Mouse (Mus musculus) forebrain, embryonic 13.5 days (tissue): Measurements from ENCODE around the gene Tfeb. TPM values are rescaled to one million over a fixed set of nuclear protein-coding genes. Genes with fewer than 3 reads are reported as not detected.

ENCODE experiments used
- ATAC-seq: fragments of 200-750 bp; cut with Nextera tagmentation; 2 replicates; pipeline ENCODE4 v1.8.0; 2017
- H3K27ac ChIP-seq: fragments of 300-500 bp; sonication (generic); 2 replicates; pipeline ENCODE4 v1.5.1; 2015; ENCODE audit warnings: inconsistent platforms, mild to moderate bottlenecking, moderate library complexity
- H3K27me3 ChIP-seq: fragments of 300-500 bp; sonication (generic); 2 replicates; pipeline ENCODE4 v1.6.1; 2015; ENCODE audit warnings: mild to moderate bottlenecking, inconsistent platforms
- H3K36me3 ChIP-seq: fragments of 300-500 bp; sonication (generic); 2 replicates; pipeline ENCODE4 v1.6.1; 2015; ENCODE audit warnings: mild to moderate bottlenecking, inconsistent platforms; ENCODE audit not compliant: poor library complexity, severe bottlenecking
- H3K4me1 ChIP-seq: fragments of 300-500 bp; sonication (generic); 2 replicates; pipeline ENCODE4 v1.6.1; 2015; ENCODE audit warnings: inconsistent platforms
- H3K4me2 ChIP-seq: fragments of 300-500 bp; sonication (generic); 2 replicates; pipeline ENCODE4 v1.6.1; 2015; ENCODE audit warnings: inconsistent platforms, mild to moderate bottlenecking, moderate library complexity
- H3K4me3 ChIP-seq: fragments of 300-500 bp; sonication (generic); 2 replicates; pipeline ENCODE4 v1.5.1; 2015; ENCODE audit warnings: mild to moderate bottlenecking, inconsistent platforms
- H3K9ac ChIP-seq: fragments of 300-500 bp; sonication (generic); 2 replicates; pipeline ENCODE4 v1.6.1; 2015; ENCODE audit warnings: mild to moderate bottlenecking, inconsistent platforms
- H3K9me3 ChIP-seq: fragments of 300-500 bp; sonication (generic); replicated peaks from 2 replicates; pipeline ENCODE4 v1.6.1; 2016; ENCODE audit warnings: inconsistent platforms
- WGBS: fragments of 180-500 bp; shearing (Covaris S2); methylation state at CpG from one replicate; pipeline ENCODE4 v1.1.7; 2015; 5-methylcytosine and 5-hydroxymethylcytosine counted together
- polyA plus RNA-seq: library from polyadenylated mRNA; unstranded; fragments of >200 nt; fragmentation: Nextera tagmentation; extraction: Ambion mirVana; gene quantifications from 2 replicates; pipeline ENCODE4 v1.2.1, GENCODE M21; 2015

The Tfeb gene
- polyA plus RNA-seq, 1 experiment from 2014 or later = 1.7 TPM

DNA sequence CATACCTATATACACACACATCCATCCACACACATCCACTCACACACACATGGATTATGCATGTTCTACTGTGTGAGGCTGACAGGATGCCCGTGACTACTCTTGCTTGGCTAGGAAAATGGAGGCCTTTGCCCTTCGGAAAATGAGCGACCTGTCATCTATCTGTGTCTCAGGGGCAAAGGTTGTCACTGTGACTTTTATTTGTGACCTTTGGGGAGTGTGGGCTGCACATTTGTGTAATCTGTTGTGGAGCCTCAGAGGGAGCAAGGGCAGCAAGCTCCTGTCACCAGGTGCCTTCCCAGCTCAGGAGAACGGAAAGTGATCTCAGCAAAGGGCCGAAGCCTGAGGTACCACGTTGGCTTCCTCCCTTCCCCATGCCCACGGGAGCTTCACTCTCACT, 25.2 kb downstream of the Tfeb start:
- H3K9ac ChIP-seq = 0 out of 2 replicates have a peak overlapping the region, but pooled peaks have one; percentile 1

DNA sequence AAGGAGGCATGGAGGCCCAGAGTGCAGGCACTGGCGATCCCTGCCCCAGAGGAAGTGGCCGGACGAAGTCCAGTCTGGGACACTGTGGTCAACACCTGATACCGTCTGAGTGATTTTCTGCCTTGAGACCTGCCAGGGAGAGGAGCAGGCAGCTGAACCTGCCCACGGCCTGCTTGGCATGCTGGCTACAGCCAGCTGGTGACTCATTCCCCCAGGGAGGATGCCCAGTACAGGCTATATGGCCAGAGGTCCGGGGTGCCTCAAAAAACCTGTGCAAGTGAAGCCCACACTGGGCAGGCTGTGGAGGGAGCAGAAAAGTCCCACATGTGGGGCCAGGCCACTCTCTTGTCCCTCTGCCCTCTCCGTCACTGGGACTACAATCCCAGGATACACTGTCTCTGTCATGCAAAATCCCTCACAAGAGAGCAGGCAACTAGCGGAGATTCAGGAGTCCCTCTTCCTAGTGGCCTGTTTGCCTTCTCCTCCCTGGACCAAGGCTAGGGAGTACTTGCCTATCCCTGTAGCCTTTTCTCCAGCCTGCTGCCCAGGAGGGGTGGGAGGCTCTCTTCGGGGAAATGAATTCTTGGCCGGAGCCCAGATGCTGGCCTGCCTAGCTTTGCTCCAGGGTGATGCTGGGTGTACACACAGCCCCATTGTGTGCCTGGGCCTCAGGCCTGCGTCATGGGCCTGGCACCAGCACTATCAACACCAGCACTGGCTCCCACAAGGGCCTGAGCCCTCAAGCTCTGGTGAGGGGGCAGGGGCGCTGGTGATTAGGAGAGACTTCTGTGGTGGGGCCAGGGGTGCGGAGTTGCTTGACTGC, 25.9 kb downstream of the Tfeb start:
- WGBS = 72% methylated on average over 13 of the region's 13 CpGs
- Histone ChIP-seq H3K4me3 (no peak overlapping the region), H3K36me3 (no peaks in the 10 kb centered on the region), H3K27me3 (0 out of 2 replicates have a peak, but pooled peaks cover 7% of the 10 kb centered on the region), H3K9ac (peak overlapping the region; percentile 41; the same call in 1 of the 2 replicates), H3K4me2 (no peak overlapping the region), H3K9me3 (no peaks in the 10 kb centered on the region), H3K4me1 (peaks cover 16% of the 10 kb centered on the region), H3K27ac (peak overlapping the region; percentile 44)
- ATAC-seq = peak; percentile 93

More for the DNA sequence above, 25.2 kb downstream of the Tfeb start:
- WGBS = 84% methylated on average over 7 of the region's 7 CpGs
- Histone ChIP-seq H3K4me3 (no peak overlapping the region), H3K27ac (no peak overlapping the region), H3K4me1 (peaks cover 16% of the 10 kb centered on the region), H3K9me3 (no peaks in the 10 kb centered on the region), H3K36me3 (no peaks in the 10 kb centered on the region), H3K4me2 (no peak overlapping the region), H3K27me3 (0 out of 2 replicates have a peak, but pooled peaks cover 7% of the 10 kb centered on the region)
- no peak for ATAC-seq

DNA sequence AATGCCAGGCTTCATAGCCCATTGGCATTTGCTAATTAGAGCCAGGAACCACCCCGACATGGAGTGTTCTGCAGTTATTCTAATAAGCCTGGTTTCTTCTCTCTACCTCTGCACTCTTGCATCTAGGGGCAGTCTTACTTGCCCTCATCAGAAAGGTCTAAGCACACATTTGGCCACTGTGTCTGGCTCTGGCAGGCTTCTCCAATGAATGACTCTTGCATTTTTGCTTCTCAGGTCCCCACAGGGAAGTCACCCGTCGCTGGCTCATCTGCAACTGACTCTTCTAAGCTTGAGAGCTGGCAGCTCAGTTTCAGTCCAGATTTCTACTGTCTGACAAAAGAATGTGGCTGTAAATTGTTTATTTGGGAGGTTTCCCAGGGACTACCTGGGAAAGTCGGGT, 29.2 kb downstream of the Tfeb start:
- Histone ChIP-seq H3K9ac (no peak overlapping the region), H3K4me1 (peaks cover 16% of the 10 kb centered on the region), H3K4me3 (no peak overlapping the region), H3K9me3 (no peaks in the 10 kb centered on the region), H3K36me3 (no peaks in the 10 kb centered on the region), H3K27me3 (0 out of 2 replicates have a peak, but pooled peaks cover 10% of the 10 kb centered on the region), H3K27ac (no peak overlapping the region), H3K4me2 (no peak overlapping the region)
- ATAC-seq = no peak
- WGBS = 73% methylated on average over 4 of the region's 4 CpGs

- 0 out of 2 replicates have a peak, but pooled peaks cover 10% of the 10 kb centered on the region for H3K27me3 ChIP-seq
- no peaks in the 10 kb centered on the region for H3K36me3 ChIP-seq
- H3K4me3 ChIP-seq = no peak overlapping the region
- no peak overlapping the region for H3K27ac ChIP-seq
- ATAC-seq = no peak
- H3K9me3 ChIP-seq = no peaks in the 10 kb centered on the region
- peaks cover 16% of the 10 kb centered on the region for H3K4me1 ChIP-seq
- WGBS = 90% methylated on average over 6 of the region's 6 CpGs
- H3K4me2 ChIP-seq = no peak overlapping the region
- H3K9ac ChIP-seq = no peak overlapping the region
These were observed 29.7 kb downstream of the Tfeb start for GRCm38 (mm10) chr17:47766407-47767043.

GRCm38 (mm10) chr17:47767081-47767455, 30.2 kb downstream of the Tfeb start:
- no peak overlapping the region for H3K27ac ChIP-seq
- no peak overlapping the region for H3K4me2 ChIP-seq
- no peak overlapping the region for H3K9ac ChIP-seq
- no peak overlapping the region for H3K4me3 ChIP-seq
- H3K36me3 ChIP-seq = no peaks in the 10 kb centered on the region
- WGBS = 77% methylated on average over 2 of the region's 2 CpGs
- 0 out of 2 replicates have a peak, but pooled peaks cover 10% of the 10 kb centered on the region for H3K27me3 ChIP-seq
- ATAC-seq = no peak
- H3K9me3 ChIP-seq = peaks cover 3% of the 10 kb centered on the region
- peaks cover 16% of the 10 kb centered on the region for H3K4me1 ChIP-seq

DNA sequence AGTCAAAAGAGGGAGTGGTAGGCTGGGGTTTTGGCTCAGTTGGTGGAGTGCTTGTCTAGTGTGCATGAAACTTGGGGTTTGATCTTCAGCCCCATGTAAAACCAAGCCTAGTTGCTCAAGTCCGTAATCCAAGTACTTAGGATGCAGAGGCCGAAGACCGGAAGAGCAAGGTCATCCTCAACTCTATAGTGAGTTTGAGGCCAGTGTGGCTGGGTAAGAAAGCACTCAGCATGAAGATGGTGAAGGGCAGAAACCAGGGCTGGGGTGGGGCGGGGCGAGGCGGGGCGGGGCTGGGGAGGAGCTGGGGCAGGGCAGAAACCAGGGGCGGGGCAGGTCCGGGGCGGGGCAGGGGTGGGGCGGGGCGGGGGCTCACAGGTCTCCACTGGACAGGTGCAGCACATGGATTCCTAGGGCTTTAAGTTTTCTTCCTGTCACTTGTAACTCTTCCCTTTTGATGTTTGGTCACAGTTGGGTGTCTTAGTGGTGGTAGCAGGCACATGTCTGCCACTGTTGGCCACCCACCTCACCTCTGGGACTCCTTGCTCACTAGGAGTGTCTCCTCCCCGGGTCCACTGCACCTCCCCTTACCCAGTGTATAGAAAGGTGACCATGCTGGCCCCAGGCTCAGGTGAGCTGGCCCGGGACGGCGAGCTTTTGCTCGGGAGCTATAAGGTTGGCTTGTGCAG, 30.8 kb downstream of the Tfeb start:
- WGBS = 65% methylated on average over 10 of the region's 17 CpGs
- Histone ChIP-seq H3K27me3 (0 out of 2 replicates have a peak, but pooled peaks cover 10% of the 10 kb centered on the region), H3K4me2 (no peak overlapping the region), H3K36me3 (no peaks in the 10 kb centered on the region), H3K27ac (no peak overlapping the region), H3K4me3 (no peak overlapping the region), H3K9ac (no peak overlapping the region), H3K4me1 (peaks cover 12% of the 10 kb centered on the region), H3K9me3 (peaks cover 8% of the 10 kb centered on the region)
- ATAC-seq = no peak

GRCm38 (mm10) chr17:47768707-47769276, 32.0 kb downstream of the Tfeb start:
- Histone ChIP-seq H3K4me3 (no peak overlapping the region), H3K9ac (no peak overlapping the region), H3K9me3 (peaks cover 9% of the 10 kb centered on the region), H3K4me2 (no peak overlapping the region), H3K27ac (no peak overlapping the region), H3K27me3 (0 out of 2 replicates have a peak, but pooled peaks cover 10% of the 10 kb centered on the region), H3K4me1 (peaks cover under 1% of the 10 kb centered on the region; the same call in 1 of the 2 replicates), H3K36me3 (no peaks in the 10 kb centered on the region)
- no peak for ATAC-seq
- 56% methylated on average over 12 of the region's 12 CpGs for WGBS

DNA sequence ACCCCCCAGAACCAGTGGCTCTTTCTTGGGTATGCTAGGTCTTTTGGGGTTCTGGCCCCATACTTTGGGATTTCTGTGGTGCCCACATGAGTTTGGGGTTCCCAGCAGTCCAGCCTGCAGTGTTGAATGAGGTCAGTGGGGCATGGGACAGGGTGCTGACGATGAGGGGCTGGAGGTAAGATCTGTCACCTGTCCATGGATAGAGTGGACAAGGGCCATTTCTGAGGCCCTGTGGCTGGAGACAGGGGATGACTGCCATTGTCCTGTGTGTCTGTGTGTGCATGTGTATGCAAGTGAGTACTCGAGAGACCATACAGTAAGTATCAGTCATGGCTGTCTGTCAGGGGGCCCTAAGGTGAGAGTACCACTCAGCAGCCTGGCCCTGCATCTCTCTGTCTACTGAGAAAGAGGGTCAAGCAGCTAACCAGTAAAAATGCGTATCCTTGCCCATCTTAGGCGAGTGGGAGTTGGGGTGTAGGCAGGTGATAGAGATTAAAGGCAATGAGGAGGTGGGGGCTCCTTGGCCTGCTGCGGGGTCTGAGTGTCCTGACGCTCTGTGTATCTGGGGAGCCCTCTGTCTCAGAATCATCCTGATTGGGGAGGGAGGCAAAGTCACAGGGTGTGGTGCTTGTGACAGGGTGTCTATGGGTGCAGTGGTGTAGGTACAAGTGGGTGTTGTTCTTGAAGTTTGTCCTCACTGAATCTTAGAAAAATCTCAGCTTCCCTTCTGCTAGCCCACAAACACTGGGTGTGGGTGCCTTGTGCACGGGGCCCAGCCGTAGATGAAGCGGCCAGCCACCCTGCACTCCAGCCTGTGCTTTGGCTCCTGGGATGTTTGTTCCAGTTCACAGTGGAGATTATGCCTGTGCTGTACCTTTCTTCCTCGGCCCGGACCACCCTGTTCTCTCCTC, 32.8 kb downstream of the Tfeb start:
- Histone ChIP-seq H3K4me2 (no peak overlapping the region), H3K4me1 (no peaks in the 10 kb centered on the region), H3K9me3 (peaks cover 9% of the 10 kb centered on the region), H3K4me3 (no peak overlapping the region), H3K9ac (no peak overlapping the region), H3K36me3 (no peaks in the 10 kb centered on the region), H3K27ac (no peak overlapping the region), H3K27me3 (0 out of 2 replicates have a peak, but pooled peaks cover 10% of the 10 kb centered on the region)
- ATAC-seq = no peak
- WGBS = 87% methylated on average over 11 of the region's 11 CpGs

GRCm38 (mm10) chr17:47773604-47774003, 36.8 kb downstream of the Tfeb start:
- Histone ChIP-seq H3K27ac (no peak overlapping the region), H3K4me1 (no peaks in the 10 kb centered on the region), H3K4me2 (no peak overlapping the region), H3K36me3 (no peaks in the 10 kb centered on the region), H3K4me3 (no peak overlapping the region), H3K9ac (no peak overlapping the region), H3K9me3 (peaks cover 9% of the 10 kb centered on the region), H3K27me3 (no peaks in the 10 kb centered on the region)
- WGBS = 68% methylated on average over 6 of the region's 6 CpGs
- no peak for ATAC-seq

DNA sequence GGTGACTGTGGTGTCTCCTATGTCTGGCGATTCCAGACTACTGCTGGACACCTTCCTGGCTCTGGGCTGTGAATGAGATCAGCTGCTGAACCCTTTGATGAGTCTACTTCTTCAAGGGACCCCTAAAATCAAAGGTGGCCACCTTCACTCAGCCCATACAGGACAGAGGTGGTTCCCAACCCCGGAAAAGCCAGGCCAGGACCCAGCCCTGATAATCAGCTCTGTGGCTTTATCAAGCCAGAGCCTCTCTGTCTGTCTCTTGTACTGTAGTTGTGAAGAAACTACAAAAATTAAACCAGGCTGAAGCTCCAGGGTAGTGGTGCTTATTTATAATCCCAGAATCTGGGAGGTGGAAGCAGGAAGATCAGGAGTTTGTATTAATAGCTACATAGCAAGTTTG, 40.3 kb downstream of the Tfeb start:
- WGBS = 82% methylated on average over 2 of the region's 2 CpGs

GRCm38 (mm10) chr17:47780470-47780869, 43.6 kb downstream of the Tfeb start:
- Histone ChIP-seq H3K9me3 (no peaks in the 10 kb centered on the region), H3K27me3 (no peaks in the 10 kb centered on the region), H3K4me1 (no peaks in the 10 kb centered on the region), H3K27ac (no peak overlapping the region), H3K4me3 (no peak overlapping the region), H3K9ac (no peak overlapping the region), H3K4me2 (no peak overlapping the region), H3K36me3 (no peaks in the 10 kb centered on the region)
- 86% methylated on average over 10 of the region's 10 CpGs for WGBS
- ATAC-seq = no peak

More for the DNA sequence above, 40.3 kb downstream of the Tfeb start:
- ATAC-seq = no peak
- Histone ChIP-seq H3K36me3 (no peaks in the 10 kb centered on the region), H3K9ac (no peak overlapping the region), H3K27ac (no peak overlapping the region), H3K4me1 (no peaks in the 10 kb centered on the region), H3K4me3 (no peak overlapping the region), H3K27me3 (no peaks in the 10 kb centered on the region), H3K9me3 (peaks cover 6% of the 10 kb centered on the region), H3K4me2 (no peak overlapping the region)
